Mouse (Mus musculus): Measurements from ENCODE around the gene Pik3ip1. TPM values are rescaled to one million over a fixed set of nuclear protein-coding genes. Genes with fewer than 3 reads are reported as not detected.

The Pik3ip1 gene
- polyA plus RNA-seq, 1 experiment, result 43.6 TPM

- TF ChIP-seq POLR2A (IDR thresholded peaks at IDR 0.05; ENCODE audit: low read depth, low read length), result no peak
- no peak for TF ChIP-seq CTCF (IDR thresholded peaks at IDR 0.05; ENCODE audit: extremely low read depth, insufficient read depth, insufficient read length, insufficient replicate concordance)
These were observed 40.9 kb downstream of the Pik3ip1 start for GRCm38 (mm10) chr11:3370928-3371598.

DNA sequence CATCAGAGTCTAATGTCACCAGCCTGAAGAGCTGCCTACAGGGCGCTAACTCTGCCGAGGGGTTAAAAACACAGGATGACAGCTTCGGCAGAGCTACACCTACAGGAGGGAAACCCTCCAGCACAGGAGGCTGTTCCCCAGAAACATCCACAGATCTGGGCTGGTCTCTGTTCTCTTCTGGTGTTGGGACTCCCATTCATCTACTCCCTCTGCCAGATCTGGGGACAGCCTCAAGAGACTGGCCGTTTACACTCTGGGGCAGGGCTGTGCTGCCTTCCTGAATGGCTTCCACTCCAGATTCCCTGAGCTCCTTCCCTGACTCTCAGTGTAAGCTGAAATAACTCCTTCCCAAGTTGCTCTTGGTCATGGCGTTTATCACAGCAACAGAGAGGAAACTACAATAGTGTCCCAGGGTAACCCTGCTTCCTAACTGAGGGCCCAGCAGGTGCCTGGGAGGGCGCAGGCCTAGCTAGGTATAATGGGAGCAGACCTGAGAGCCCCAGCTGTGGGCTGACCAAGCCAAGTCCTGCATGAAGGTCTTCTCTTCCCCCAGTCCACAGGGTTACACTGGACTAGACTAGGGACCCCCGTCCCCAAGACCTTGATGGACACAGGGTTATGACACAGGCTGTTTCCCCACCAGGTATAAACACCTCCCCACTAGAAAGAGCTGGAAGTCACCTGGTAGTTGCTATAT lies 41.5 kb downstream of the Pik3ip1 start:
- peaks cover 4% of the 10 kb centered on the region; the same call in 1 of the 2 replicates for H3K36me3 ChIP-seq (ENCODE audit: control insufficient read depth, insufficient read depth, low read length)
- TF ChIP-seq POLR2A (IDR thresholded peaks at IDR 0.05; ENCODE audit: low read depth, low read length), result no peak
- DNase-seq (ENCODE audit: low read depth in 1 of 2, low spot score in 2 of 2), result no peak
- no peaks in the 10 kb centered on the region for H3K27me3 ChIP-seq (ENCODE audit: control insufficient read depth, insufficient read depth, low read length)
- H3K4me1 ChIP-seq (ENCODE audit: control insufficient read depth, insufficient read depth, insufficient read length), result peaks cover 8% of the 10 kb centered on the region; the same call in 1 of the 2 replicates
- 36% methylated on average over 7 of the region's 7 CpGs for WGBS
- H3K27ac ChIP-seq (ENCODE audit: insufficient read depth, low read length), result no peak overlapping the region
- H3K4me3 ChIP-seq (ENCODE audit: extremely low read depth, insufficient read depth, insufficient read length), result peak overlapping the region; percentile 45; the same call in 1 of the 2 replicates

More at GRCm38 (mm10) chr11:3370928-3371598, 40.9 kb downstream of the Pik3ip1 start:
- H3K36me3 ChIP-seq (ENCODE audit: control insufficient read depth, insufficient read depth, low read length), result peaks cover 4% of the 10 kb centered on the region; the same call in 1 of the 2 replicates
- peak overlapping the region; percentile 45; the same call in 1 of the 2 replicates for H3K4me3 ChIP-seq (ENCODE audit: extremely low read depth, insufficient read depth, insufficient read length)
- H3K27me3 ChIP-seq (ENCODE audit: control insufficient read depth, insufficient read depth, low read length), result no peaks in the 10 kb centered on the region
- WGBS, result 15% methylated on average over 27 of the region's 27 CpGs
- H3K4me1 ChIP-seq (ENCODE audit: control insufficient read depth, insufficient read depth, insufficient read length), result peaks cover 8% of the 10 kb centered on the region; the same call in 1 of the 2 replicates
- no peak overlapping the region for H3K27ac ChIP-seq (ENCODE audit: insufficient read depth, low read length)
- DNase-seq (ENCODE audit: low read depth in 1 of 2, low spot score in 2 of 2), result peak; percentile 19 to 37

DNA sequence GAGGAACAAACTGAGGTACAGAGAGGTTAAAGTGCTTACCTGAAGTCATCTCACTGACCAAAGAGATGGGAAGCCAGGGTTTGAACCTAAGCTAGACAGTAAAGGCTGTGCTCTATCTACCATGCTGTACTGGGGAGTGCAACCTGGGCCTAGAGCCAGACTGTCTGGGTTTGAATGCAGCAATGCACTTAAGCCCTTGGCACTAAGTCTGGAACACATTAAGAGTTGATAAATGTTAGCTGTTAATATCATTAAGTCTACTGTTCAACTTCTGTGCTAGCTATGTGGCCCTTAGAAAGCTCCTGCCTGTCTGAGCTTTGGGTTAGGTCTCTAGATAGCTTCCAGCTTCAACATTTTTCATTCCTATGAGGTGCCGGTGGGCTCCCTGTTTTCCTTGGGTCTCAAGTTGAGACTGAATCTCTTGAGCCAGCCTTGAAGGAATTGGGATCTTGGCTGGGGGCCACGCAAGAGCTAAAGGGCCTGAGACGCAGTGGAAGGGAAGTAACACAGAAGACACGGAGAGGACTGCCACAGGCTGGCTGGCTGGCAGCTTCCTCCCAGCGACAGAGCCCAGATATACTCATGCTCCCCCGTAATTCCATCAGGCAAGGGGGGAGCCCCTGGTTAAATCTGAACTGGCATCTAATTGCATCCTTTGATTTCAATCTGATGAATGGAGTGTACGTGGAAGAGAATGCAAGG lies 43.5 kb downstream of the Pik3ip1 start:
- DNase-seq (ENCODE audit: low read depth in 1 of 2, low spot score in 2 of 2), result no peak
- Histone ChIP-seq H3K27ac (ENCODE audit: insufficient read depth, low read length) (no peak overlapping the region), H3K4me1 (ENCODE audit: control insufficient read depth, insufficient read depth, insufficient read length) (peaks cover 8% of the 10 kb centered on the region; the same call in 1 of the 2 replicates), H3K27me3 (ENCODE audit: control insufficient read depth, insufficient read depth, low read length) (no peaks in the 10 kb centered on the region), H3K4me3 (ENCODE audit: extremely low read depth, insufficient read depth, insufficient read length) (no peak overlapping the region), H3K36me3 (ENCODE audit: control insufficient read depth, insufficient read depth, low read length) (peaks cover 2% of the 10 kb centered on the region; the same call in 1 of the 2 replicates)
- TF ChIP-seq POLR2A (IDR thresholded peaks at IDR 0.05; ENCODE audit: low read depth, low read length) (no peak), CTCF (IDR thresholded peaks at IDR 0.05; ENCODE audit: extremely low read depth, insufficient read depth, insufficient read length, insufficient replicate concordance) (no peak)
- 79% methylated on average over 7 of the region's 7 CpGs for WGBS

GRCm38 (mm10) chr11:3374293-3374645 lies 44.1 kb downstream of the Pik3ip1 start:
- Histone ChIP-seq H3K4me1 (ENCODE audit: control insufficient read depth, insufficient read depth, insufficient read length) (peaks cover 8% of the 10 kb centered on the region; the same call in 1 of the 2 replicates), H3K36me3 (ENCODE audit: control insufficient read depth, insufficient read depth, low read length) (peaks cover 1% of the 10 kb centered on the region; the same call in 1 of the 2 replicates), H3K4me3 (ENCODE audit: extremely low read depth, insufficient read depth, insufficient read length) (no peak overlapping the region), H3K27me3 (ENCODE audit: control insufficient read depth, insufficient read depth, low read length) (no peaks in the 10 kb centered on the region), H3K27ac (ENCODE audit: insufficient read depth, low read length) (no peak overlapping the region)
- TF ChIP-seq CTCF (IDR thresholded peaks at IDR 0.05; ENCODE audit: extremely low read depth, insufficient read depth, insufficient read length, insufficient replicate concordance), result no peak
- no peak for DNase-seq (ENCODE audit: low read depth in 1 of 2, low spot score in 2 of 2)
- WGBS, result 85% methylated on average over 7 of the region's 7 CpGs

DNA sequence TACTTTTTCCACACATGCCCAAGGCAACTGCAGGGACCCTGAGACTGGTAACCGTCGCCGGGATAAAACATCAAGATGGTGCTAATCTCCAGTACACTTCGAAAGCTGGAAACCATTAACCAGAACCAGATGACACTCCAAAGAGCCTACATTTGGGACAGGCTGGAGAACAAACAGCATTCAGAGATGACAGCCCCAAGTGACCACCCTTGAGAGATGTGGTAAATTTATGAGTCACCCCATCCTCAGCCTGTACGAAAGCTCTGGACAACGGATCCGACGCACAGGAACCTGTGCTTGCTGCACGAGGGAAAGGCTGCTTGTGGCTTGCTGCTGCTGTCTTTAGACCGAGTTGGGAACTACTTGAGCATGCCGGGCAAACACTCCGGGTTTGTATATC lies 44.5 kb downstream of the Pik3ip1 start:
- H3K4me3 ChIP-seq (ENCODE audit: extremely low read depth, insufficient read depth, insufficient read length), result no peak overlapping the region
- no peak for DNase-seq (ENCODE audit: low read depth in 1 of 2, low spot score in 2 of 2)
- 91% methylated on average over 12 of the region's 12 CpGs for WGBS
- no peak for TF ChIP-seq CTCF (IDR thresholded peaks at IDR 0.05; ENCODE audit: extremely low read depth, insufficient read depth, insufficient read length, insufficient replicate concordance)
- TF ChIP-seq POLR2A (IDR thresholded peaks at IDR 0.05; ENCODE audit: low read depth, low read length), result no peak
- H3K36me3 ChIP-seq (ENCODE audit: control insufficient read depth, insufficient read depth, low read length), result no peaks in the 10 kb centered on the region; the same call in 1 of the 2 replicates
- no peak overlapping the region for H3K27ac ChIP-seq (ENCODE audit: insufficient read depth, low read length)
- peaks cover 8% of the 10 kb centered on the region; the same call in 1 of the 2 replicates for H3K4me1 ChIP-seq (ENCODE audit: control insufficient read depth, insufficient read depth, insufficient read length)
- no peaks in the 10 kb centered on the region for H3K27me3 ChIP-seq (ENCODE audit: control insufficient read depth, insufficient read depth, low read length)

GRCm38 (mm10) chr11:3379427-3379826 lies 49.2 kb downstream of the Pik3ip1 start:
- Histone ChIP-seq H3K27me3 (ENCODE audit: control insufficient read depth, insufficient read depth, low read length) (no peaks in the 10 kb centered on the region), H3K36me3 (ENCODE audit: control insufficient read depth, insufficient read depth, low read length) (peaks cover 5% of the 10 kb centered on the region; the same call in 1 of the 2 replicates), H3K27ac (ENCODE audit: insufficient read depth, low read length) (no peak overlapping the region), H3K4me3 (ENCODE audit: extremely low read depth, insufficient read depth, insufficient read length) (no peak overlapping the region), H3K4me1 (ENCODE audit: control insufficient read depth, insufficient read depth, insufficient read length) (no peaks in the 10 kb centered on the region)
- WGBS, result 55% methylated on average over 4 of the region's 4 CpGs
- no peak for DNase-seq (ENCODE audit: low read depth in 1 of 2, low spot score in 2 of 2)
- TF ChIP-seq POLR2A (IDR thresholded peaks at IDR 0.05; ENCODE audit: low read depth, low read length) (no peak), CTCF (IDR thresholded peaks at IDR 0.05; ENCODE audit: extremely low read depth, insufficient read depth, insufficient read length, insufficient replicate concordance) (no peak)

Measured in spleen, adult 2 months (tissue).